Mouse (Mus musculus) lung, postnatal 36 days (tissue): ENCODE measurements at regions not wholly inside any gene's neighbourhood (a gene's known extent, or its start where the extent isn't known, plus 50 kb on each side); places are given as distances from the start of the nearest gene placed in this dataset.

ENCODE experiments used
- DNase-seq: peaks from one replicate; pipeline ENCODE4 v3.0.0; 2022; ENCODE audit warnings: mixed read lengths

DNA sequence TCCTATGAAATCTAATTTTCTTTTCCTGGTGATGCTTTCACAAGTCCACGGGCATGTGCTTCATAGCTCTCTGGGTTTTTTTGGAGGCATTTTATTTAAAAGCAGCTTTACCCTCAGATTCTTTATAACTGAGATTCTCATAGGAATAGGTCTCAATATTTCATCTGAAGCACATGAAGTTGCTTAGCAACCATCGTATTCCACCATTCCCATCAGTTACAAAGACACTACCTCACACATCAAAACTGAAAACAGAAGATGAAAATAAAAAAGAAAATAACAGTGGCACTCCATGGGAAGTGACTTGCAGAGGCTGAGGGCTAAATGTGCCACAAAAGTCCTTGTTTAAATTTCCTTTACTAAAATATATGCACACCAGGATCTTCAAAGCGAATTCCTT, 384.0 kb upstream of the 1700015G11Rik start:
- DNase-seq: no peak

DNA sequence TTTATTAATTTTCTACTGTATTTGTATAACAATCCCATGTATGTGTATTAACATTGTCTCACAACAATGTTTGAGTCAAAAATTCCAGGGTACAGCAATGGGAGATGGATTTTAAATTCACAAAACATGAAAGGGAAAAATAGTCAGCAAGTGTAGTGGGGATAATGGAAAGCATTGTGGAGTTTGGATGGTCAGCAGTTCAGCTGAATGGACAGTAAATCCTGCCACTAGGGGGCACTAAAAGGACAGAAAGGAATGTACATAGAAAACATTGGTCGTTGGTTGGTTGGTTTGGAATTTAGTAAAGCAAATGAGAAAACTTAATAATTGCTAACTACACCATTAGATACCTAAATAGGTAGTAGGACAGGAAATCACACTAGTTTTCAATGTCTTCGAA, 376.3 kb upstream of the 1700015G11Rik start:
- DNase-seq: peak; percentile 31
